Mouse (Mus musculus) kidney, postnatal 4 days (tissue): ENCODE measurements around the gene Pitpnm1.
"Not testable (repeated sequence)": the region's sequence is repeated elsewhere in the genome, so short reads cannot be mapped to it uniquely, and the experiment has no call there.

Source experiments
- DNase-seq, 2 experiments: peaks; one replicate each; pipeline ENCODE4 v3.0.0; 2021; ENCODE audit warnings: mixed read lengths in 2 of 2

The Pitpnm1 gene

DNA sequence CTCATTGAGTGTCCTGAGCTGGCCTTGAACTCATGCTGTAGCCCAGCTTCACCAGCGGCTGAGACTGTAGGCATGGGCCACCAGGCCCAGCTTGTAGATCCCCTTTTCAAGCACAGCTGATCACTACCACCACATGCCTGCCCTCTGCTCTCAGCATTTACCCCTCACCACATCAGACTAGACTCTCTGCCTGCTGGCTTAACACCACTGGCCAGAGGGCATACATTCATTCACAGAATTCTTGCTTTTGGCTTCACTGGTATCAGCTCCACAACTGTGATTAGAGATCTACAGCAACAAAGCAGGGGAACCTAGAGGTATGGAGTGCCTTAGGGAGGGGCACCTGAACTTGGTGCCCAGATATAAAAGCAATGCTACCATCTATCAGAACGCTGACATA lies 20.7 kb downstream of the Pitpnm1 start:
- no peak for DNase-seq

DNA sequence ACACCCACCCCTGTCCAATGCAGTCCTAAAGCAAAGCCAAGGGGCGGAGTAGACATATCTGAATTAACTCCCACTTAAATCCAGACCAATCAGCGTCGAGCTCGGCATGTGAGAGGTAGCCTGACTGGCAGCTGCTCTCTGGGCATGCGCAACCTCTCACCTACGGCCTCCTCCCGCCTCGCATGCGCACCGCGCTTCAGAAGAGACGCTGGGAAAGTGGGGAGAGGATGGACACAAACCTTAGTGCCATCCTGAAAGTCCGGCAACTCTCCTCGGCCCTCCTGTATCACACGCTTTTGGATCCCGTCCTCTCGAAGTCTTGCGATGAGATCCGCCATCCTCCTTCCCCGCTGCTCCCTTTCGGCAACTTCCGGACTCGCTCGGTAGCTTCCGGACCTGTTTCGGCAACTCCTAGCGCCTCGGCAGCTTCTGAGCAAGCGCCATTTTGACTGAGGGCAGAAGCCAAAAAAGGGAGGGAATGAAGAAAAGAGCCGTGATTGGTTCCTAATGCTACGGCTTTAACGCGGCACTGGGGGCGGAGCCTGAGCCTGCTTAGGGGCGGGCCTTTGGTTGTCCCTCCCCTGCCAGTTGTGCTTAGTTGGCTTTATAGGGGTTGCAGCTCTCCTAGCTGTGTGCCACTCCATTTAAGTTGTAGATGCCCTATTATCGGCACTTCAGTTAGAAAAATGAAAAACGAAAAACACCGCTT lies 21.5 kb downstream of the Pitpnm1 start:
- peak; percentile 99 for DNase-seq

DNA sequence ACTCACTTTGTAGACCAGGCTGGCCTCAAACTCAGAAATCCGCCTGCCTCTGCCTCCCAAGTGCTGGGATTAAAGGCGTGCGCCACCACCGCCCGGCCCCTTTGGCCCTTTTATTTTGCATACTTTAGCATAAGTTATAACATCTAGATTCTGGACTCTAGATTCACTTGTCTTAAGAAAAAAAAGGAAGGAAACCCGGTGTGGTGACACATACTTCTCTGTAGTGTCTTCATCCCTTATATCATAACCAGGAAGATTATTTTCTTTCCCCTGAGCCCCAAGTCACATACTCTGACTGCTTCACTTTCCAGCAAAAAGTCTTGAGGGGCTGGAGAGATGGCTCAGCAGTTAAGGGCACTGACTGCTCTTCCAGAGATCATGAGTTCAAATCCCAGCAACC lies 22.1 kb downstream of the Pitpnm1 start:
- DNase-seq = not testable (repeated sequence)

DNA sequence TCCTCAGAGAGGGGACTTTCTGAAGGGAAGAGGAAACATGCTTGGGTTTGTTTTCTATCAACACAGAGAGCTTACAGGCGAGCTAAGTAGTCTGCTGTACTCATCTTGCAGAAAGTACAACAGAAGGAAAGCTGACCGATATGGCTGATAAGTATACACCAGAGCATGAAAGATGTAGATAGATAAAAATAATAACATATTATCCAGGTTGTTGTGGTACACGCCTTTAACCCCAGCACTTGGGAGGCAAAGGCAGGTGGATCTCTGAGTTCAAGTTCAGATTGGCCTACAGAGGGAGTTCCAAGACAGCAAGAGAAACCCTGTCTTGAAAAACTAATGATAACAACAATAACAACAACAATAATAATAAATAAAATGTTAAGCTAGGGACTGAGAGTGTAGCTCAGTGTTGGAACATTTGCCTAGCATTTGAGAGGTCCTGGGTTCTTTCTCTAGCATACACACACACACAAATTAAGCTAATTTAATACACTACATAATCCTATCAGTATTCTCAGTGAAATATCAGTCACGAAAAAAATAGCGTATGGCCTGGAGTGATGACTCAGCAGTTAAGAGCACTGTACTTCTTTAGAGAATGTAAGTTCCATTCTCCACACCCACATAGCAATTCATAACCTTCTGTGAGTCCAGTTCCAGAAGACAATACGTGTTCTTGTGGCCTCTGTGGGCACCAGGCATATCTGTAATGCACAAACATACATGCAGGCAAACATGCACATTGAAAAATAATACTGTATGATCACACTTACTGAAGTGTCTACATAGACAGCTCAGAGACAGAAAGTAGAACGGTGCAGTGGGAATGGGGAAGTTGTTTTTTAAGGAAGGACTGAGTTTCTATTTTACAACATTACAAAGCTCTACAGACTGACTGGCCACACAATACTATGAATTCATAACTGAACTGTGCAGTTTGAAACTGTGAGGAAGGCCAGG lies 22.9 kb downstream of the Pitpnm1 start:
- no peak for DNase-seq

DNA sequence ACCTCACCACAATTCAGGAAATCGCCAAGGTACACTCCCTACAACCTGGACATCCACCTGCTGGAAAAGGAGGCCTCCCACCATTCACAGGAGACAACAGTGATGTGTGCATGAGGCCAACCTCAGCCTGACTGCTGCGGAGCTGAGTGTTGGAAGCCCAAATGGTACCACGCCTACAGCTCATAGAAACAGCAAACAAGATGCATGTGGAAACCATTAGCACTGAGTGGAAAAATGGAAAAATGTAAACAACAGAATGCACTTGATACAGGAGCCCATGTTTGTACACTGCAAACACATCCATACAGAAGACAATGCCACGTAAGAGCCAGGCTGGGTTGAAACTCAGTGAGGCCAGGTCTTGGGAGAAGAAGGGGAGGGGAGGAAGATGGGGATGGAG lies 24.6 kb downstream of the Pitpnm1 start:
- DNase-seq = no peak

DNA sequence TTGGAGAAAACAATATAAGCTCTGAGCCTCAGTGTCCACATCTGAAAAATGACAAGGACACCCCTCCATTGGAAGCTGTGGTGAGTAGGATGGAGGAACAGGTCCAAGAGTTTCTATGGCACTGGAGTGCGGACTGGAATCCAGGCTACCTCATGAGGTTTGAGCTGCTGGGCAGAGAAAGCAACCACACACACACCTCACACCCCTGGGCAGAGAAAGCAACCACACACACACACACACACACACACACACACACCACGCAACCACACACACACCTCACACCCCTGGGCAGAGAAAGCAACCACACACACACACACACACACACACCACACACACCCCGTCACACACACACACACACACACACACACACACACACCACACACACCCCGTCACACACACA lies 25.5 kb downstream of the Pitpnm1 start:
- DNase-seq = not testable (repeated sequence)

DNA sequence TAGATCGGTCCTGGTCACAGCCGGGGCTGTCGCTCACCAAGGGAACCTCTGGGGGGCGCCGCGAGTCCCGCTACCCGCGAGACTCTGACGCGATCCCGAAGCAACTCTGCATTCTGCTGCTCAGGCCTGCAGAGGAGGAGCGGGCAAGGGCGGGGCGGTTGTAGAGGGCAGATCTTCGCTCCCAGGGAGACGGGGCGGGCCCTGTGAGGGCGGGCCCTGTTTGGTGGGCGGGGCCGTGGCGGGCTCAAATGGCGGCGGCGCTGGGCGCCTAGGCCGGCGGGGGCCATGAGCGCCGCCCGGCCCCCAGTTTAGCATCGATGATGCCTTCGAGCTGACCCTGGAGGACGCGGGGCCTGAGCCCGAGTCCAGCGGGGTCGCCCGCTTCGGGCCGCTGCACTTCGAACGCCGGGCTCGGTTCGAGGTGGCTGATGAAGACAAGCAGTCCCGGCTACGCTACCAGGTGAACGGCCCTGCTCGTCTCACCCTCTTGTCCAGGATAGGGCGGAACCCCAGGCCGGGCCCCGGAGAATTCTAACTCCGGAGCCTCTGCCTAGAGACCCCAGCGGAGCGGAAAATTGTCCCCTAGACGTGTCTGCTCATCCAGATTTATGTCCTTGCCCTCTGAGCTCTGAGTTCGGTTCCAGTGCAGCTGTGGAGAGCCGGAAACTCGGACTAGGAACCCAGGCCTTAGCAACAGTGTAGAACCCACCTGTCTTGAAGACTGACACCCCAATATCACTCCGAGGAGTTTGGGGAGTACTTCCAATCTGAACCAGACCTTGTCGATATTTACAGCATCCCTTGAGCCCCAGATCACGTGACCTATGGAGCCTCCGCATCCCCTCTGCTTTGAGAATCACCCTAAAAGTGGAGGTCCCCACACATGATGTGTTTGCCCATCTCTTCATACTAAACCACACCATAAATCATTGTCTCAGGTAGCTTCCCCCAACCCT lies 26.2 kb downstream of the Pitpnm1 start, which contains the start of gene Aip:
Gene Aip (minus strand): TSS at position 118 of the 956 bp plus-strand sequence.
- peak; percentile 99 to 100 for DNase-seq

DNA sequence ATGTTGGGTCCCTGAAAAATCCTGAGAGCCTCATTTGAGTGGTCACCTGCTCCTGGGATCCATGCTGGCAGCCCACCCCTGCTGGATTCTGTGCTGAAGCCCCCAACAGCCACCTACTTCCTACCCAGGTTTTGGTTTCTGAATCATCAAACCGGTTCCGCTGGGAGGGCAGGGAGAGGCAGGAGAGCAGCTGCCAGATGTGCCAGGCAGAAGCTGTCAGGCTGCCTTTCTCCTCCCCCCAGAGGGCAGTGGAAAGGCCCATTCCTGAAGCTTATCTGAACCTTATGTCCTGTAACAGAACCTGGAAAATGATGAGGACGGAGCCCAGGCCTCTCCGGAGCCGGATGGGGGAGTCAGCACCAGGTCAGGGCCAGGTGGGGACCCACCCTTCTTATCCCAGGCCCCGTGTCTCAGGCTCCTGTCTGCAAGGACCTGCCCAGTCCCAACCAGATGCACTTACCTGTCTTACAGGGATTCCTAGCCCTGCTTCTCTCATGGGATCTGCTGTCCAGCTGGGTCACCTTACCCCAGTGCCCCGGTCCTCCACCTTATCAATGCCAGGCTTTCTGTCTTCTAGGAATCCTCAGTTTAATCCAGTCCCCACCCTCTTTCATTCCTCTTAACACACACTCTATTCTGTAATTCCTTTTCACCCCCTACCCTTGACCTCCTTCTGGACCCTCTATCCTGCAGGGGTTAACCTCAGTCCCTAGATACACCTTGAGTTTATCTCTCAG lies 27.1 kb downstream of the Pitpnm1 start:
- DNase-seq = peak; percentile 40 to 48

DNA sequence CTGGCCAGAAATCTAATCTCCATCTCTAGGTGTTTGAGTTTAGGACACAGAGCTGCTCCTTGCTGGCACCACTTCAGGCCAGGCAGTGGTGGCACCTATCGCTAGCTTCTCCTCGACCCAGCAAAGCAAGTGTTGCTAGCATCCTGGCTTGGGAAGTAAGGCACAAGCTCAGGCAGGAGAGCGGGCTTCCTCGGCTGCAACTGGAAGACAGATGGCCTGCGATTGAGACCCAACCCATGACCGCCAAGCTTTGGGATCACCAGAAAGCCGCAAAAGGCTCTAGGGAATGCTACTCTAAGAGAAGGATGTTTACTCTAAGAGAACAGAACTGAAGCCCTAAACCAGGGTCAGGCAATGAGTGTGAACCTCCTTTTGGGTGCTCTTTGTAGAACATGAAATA lies 29.7 kb downstream of the Pitpnm1 start:
- no peak for DNase-seq

DNA sequence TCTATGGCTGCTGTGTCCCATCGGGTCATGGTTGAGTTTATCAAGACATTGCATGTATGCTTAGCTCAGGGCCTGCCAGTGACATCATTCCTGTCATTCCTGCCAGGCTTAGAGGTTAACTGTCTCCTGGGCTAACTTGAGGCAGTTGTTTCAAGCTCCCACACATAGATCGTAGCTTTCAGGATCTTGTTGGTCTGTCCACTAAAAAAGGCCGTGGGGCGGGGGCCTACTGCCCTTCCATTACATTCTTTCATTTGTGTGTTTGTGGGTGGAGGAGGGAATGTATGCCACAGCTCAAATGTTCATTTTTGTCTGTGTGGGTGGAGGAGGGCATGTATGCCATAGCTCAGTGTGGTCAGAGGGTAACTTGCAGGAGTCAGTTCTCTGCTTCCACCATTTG lies 30.3 kb downstream of the Pitpnm1 start:
- no peak for DNase-seq

DNA sequence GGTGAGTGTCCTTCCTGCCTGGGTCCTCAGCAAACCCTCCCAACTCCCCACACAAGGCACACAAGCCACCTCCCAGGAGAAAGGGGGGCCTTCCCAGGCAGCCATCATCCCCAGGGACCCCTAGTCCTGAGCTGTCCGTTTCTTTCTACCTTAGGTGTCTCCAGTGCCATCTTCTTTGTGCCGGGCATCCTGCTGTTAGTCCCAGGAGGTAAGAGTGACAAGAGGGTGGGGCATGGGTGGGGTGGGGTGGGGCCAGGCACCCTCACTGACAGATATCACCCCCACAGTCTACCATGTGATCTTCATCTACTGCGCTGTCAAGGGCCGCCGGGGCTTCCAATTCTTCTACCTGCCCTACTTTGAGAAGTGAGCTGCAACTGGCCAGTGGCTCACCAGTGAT lies 31.3 kb downstream of the Pitpnm1 start:
- DNase-seq = no peak

DNA sequence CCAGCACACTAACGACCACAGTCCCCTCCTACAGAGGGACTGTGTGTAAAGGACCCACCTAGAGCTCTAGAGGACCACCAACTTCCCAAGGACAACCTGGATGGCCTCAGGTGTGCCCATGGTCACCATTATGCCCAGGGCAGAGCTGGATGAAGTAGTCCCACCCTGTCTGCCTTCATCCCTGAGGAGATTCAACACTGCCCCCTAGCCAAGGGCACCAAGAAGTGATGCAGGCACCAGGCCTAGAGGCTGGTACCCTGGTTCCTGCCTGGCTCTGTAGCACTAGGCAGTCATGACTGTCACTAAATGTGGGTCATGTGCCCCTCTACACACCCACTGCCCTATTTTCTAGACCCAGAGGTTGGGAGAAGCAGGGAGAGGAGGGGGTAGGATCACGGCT lies 32.0 kb downstream of the Pitpnm1 start:
- DNase-seq = no peak

DNA sequence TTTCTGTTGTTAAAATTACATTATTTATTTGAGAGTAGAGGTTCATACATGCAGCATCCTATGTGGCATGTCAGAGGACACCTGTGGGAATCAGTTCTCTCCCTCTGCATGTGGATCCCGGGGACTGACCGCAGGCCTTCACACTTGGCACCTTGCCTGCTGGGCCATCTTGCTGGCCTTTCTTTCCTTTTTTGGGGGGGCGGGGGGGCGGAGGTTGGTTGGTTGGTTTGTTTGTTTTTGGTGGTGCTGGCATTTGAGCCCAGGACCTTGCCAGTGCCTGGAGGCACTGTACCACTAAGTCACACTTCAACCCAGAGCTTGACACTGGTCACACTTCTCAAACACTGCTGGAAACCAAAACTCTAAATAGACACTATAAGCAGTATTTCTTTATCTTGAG lies 34.6 kb downstream of the Pitpnm1 start:
- no peak for DNase-seq

DNA sequence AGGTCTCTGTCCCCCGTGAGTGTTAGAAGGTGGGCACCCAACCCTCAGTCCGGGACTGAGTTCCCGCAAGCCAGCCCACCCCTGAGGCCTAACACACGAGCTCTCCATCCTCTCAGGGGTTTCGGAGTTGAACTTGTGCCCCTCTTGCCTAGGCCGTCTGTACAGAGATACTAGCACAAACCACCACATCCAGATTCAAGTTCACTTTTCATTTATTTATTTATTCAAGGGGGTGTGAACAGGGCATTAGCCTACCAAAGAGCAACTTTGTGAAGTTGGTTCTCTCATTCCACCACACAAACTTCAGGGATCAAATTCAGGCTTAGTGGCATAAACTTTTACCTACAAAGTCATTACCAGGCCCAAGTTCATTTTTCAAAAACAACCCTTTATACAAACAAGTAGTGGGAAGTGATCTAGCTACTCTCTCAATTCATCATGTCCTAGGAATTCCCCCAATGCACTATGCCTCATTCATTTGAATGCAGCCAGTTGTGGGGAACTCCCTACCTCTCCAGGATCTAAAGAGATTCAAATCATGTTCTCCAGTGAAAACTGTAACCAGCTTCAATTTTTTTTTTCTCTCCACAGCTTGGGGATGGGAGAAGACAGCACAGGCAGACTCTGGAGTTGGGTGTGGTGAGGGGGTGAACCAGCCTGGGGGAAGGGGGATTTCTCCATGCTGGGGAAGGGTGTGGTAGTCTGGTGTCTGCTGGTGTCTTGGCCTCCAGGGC lies 35.6 kb downstream of the Pitpnm1 start:
- not testable (repeated sequence) for DNase-seq

DNA sequence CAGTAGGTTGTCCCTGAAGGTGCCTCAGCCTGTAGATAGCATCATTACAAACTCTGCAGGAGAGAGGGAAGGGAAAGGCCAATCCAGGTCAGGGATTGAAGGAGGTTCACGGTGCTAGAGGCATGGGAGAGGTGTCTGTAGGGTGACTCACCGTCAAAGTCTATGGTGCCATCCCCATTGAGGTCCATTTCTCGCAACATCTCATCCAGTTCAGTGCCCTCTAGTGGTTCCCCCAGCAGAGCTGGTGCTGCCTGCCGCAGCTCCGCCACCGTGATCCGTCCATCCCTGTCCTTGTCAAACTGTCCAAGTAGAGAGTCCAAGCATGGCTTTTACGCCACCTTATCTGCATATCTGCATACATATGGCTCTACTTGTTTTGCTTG lies 36.2 kb downstream of the Pitpnm1 start:
- not testable (repeated sequence) for DNase-seq

DNA sequence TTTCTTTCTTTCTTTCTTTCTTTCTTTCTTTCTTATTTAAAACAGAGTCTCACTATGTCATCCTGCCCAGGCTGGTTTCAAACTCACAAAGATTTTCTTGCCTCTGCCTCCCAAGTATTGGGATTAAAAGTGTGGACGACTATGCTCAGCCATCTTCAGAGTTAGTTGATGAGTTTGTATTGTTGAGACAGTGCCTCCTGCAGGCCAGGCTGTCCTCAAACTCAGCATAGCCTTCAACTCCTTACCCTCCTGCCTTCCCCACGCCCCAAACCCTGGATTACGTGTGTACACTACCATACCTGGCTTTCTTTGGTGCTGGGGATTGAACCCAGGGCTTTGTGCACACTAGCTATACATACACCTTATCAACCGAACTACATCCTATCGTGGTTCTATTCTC lies 36.7 kb downstream of the Pitpnm1 start:
- no peak for DNase-seq

DNA sequence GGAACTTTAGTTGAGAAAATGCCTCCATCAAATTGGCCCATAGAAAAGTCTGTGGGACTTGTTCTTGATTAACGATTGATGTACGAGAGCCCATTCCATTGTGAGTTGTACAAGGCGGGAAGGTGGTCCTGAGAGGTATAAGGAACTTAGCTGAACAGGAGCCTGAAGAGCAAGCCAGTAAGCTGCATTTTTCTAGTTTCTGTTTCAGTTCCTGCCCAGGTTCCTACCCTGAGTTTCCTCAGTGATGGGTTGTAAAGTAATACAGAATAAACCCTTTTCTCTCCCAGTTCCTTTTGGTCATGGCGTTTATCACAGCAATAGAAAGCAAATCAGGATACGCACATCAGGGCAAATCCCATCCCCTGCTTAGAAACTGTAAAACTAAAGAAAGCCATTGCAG lies 38.1 kb downstream of the Pitpnm1 start:
- no peak for DNase-seq

DNA sequence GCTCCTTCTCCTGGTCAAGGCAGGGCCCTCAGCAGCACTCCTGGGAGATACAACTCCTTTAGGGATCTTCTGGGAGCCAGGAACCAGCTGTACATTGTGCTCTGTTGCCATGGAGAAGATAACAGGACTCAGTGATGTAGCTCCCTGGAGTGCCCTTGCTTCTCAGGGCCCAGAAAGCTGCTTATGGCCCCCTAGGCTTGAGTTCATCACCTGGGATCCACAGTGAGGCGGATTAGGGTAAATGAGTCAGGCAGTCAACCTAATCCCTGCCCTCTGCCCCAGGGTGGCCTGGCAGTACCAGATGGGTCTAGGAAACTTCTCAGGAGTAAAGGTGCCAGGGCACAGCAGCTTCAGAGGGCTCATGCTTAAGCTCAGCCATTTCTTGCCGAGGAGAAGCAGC lies 39.6 kb downstream of the Pitpnm1 start, which contains the start of gene Gpr152:
Gene Gpr152 (plus strand): TSS at position 342 of the 400 bp plus-strand sequence.
- DNase-seq = no peak

DNA sequence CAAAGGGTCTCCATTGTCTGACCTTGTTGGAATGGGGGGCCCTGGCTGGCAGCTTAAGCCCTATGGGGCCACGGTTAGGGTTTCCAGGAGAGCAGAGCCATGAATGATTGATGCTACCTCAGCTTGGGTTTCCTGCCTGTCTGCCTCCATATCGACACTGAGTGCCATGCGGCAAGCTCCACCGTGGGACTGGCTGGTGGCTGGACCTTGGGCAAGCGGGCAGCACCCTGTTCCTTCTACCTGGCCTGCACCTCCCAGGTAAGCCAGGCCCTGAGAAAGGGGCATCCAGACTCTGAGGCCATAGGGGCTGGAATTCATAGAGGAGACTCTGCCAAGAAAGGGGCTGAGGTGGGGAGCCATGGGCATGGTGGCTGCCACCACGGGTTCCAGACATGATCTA lies 40.3 kb downstream of the Pitpnm1 start:
- DNase-seq = no peak

DNA sequence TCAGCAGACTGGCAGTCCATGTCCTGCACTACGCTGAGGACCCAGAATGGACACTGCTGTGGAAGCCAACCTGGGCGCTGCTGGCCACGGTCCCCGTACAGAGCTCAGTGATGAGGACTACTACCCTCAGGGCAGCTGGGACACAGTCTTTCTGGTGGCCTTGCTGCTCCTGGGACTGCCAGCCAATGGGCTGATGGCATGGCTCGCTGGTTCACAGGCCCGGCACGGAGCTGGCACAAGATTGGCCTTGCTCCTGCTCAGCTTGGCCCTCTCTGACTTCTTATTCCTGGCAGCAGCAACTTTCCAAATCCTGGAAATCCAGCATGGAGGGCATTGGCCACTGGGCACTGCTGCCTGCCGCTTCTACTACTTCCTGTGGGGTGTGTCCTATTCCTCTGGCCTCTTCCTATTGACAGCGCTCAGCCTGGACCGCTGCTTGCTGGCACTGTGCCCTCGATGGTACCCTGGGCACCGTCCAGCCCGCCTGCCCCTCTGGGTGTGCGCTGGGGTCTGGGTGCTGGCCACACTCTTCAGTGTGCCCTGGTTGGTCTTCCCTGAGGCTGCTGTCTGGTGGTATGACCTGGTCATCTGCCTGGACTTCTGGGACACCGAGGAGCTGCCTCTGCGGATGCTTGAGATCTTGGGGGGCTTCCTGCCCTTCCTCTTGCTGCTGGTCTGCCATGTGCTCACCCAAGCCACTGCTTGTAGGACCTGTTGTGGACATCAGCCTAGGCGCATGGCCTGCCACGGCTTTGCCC lies 42.8 kb downstream of the Pitpnm1 start:
- no peak for DNase-seq
